Mouse (Mus musculus): ENCODE data around the gene Nupl2.

- TF ChIP-seq CHD2 (IDR thresholded peaks at IDR 0.05; ENCODE audit: low read length) (no peak), MEF2A (IDR thresholded peaks at IDR 0.05; ENCODE audit: borderline replicate concordance, low read depth, low read length) (no peak), EP300 (IDR thresholded peaks at IDR 0.05; ENCODE audit: low read length) (no peak), TCF12 (IDR thresholded peaks at IDR 0.05; ENCODE audit: low read depth, low read length) (no peak), POLR2A (IDR thresholded peaks at IDR 0.05; ENCODE audit: low read depth, low read length) (no peak), USF1 (IDR thresholded peaks at IDR 0.05; ENCODE audit: low read depth, low read length) (no peak), ETS1 (conservative IDR thresholded peaks at IDR 0.05; ENCODE audit: low read depth, low read length) (no peak), ZMIZ1 (IDR thresholded peaks at IDR 0.05; ENCODE audit: low read depth, low read length) (no peak)
Measured at GRCm38 (mm10) chr5:24152199-24152598, 12.6 kb upstream of the Nupl2 start.

All from CH12.LX (cell line).